Mouse (Mus musculus): ENCODE measurements around the gene Nkpd1. TPM values are rescaled to one million over a fixed set of nuclear protein-coding genes. Genes with fewer than 3 reads are reported as not detected.
"Not testable (repeated sequence)": the region's sequence is repeated elsewhere in the genome, so short reads cannot be mapped to it uniquely, and the experiment has no call there.

The Nkpd1 gene
- polyA plus RNA-seq, 2 experiments from 2014 or later, result not detected

- no peak for ATAC-seq
Observed at GRCm38 (mm10) chr7:19506969-19507611, 10.5 kb upstream of the Nkpd1 start.

GRCm38 (mm10) chr7:19507612-19507981, 10.0 kb upstream of the Nkpd1 start:
- ATAC-seq, result no peak

- peak; percentile 91 for ATAC-seq
Observed at GRCm38 (mm10) chr7:19508150-19508923, 9.3 kb upstream of the Nkpd1 start, which contains the start of the genes Bloc1s3 and Trappc6a. Gene Bloc1s3, minus strand, starts transcription at chr7:19508367. Gene Trappc6a, plus strand, starts transcription at chr7:19508395.

- peak; percentile 4 for ATAC-seq
Observed at GRCm38 (mm10) chr7:19508924-19509568, 8.6 kb upstream of the Nkpd1 start.

GRCm38 (mm10) chr7:19509786-19510185, 7.9 kb upstream of the Nkpd1 start:
- ATAC-seq, result no peak

GRCm38 (mm10) chr7:19511934-19512333, 5.7 kb upstream of the Nkpd1 start:
- ATAC-seq, result not testable (repeated sequence)

- ATAC-seq, result no peak
Observed at GRCm38 (mm10) chr7:19512353-19512752, 5.3 kb upstream of the Nkpd1 start.

GRCm38 (mm10) chr7:19520032-19520431, 2.4 kb downstream of the Nkpd1 start:
- ATAC-seq, result no peak

GRCm38 (mm10) chr7:19523017-19523756, 5.5 kb downstream of the Nkpd1 start:
- ATAC-seq, result no peak

GRCm38 (mm10) chr7:19523757-19524419, 6.2 kb downstream of the Nkpd1 start:
- no peak for ATAC-seq

GRCm38 (mm10) chr7:19524420-19525104, 6.9 kb downstream of the Nkpd1 start:
- no peak for ATAC-seq

- no peak for ATAC-seq
Observed at GRCm38 (mm10) chr7:19525105-19525481, 7.5 kb downstream of the Nkpd1 start.

GRCm38 (mm10) chr7:19531077-19531476, 13.4 kb downstream of the Nkpd1 start:
- ATAC-seq, result no peak

- ATAC-seq, result no peak
Observed at GRCm38 (mm10) chr7:19532240-19532639, 14.6 kb downstream of the Nkpd1 start.

GRCm38 (mm10) chr7:19534676-19535075, 17.0 kb downstream of the Nkpd1 start:
- ATAC-seq, result no peak

- ATAC-seq, result no peak
Observed at GRCm38 (mm10) chr7:19540771-19541566, 23.3 kb downstream of the Nkpd1 start.

GRCm38 (mm10) chr7:19541681-19542154, 24.1 kb downstream of the Nkpd1 start:
- ATAC-seq, result no peak

GRCm38 (mm10) chr7:19542155-19542691, 24.6 kb downstream of the Nkpd1 start:
- no peak for ATAC-seq

GRCm38 (mm10) chr7:19543584-19543983, 25.9 kb downstream of the Nkpd1 start:
- ATAC-seq, result peak; percentile 43

GRCm38 (mm10) chr7:19546007-19546406, 28.4 kb downstream of the Nkpd1 start:
- no peak for ATAC-seq
